Mouse (Mus musculus) T-helper 17 cell (primary cell): ENCODE data around the gene Tlr9.

Experiments
- in situ Hi-C, 2 experiments: fragments of 300-600 bp; cut with MboI, MseI; formaldehyde crosslinking; loops; 1 replicate in 1 of 2; 2 replicates in 1 of 2; pipeline ENCODE4 v1.15.1; 2025; ENCODE audit warnings: high pct_unique_total_duplicates in 2 of 2

Tlr9 gene

DNA sequence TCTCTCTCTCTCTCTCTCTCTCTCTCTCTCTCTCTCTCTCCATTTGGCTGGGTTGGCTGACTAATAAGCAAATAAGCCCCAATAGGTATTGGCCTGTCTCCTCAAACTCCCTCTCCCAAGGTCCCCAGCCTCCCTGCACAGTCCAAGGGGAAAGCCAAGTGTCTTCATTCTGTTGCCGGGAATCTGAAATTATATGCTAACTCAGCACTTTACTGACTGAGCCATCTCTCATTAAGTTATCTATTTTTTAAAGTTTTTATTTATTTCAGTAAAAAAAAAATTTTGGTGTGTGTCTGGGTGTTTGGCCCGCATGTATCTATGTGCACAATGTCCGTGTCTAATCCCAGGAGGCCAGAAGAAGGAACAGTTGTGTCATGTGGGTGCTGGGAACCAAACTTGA, 20.5 kb upstream of the Tlr9 start:
- in situ Hi-C loops = loop anchor here in 1 of 2 experiments (10.0 kb wide), 1 partner anchor 1683 kb away; the partner anchor contains the start of gene Mon1a

GRCm38 (mm10) chr9:106202819-106203636, 19.4 kb upstream of the Tlr9 start, which contains the start of gene Twf2:
Gene Twf2, plus strand, starts transcription at chr9:106203108.
- in situ Hi-C loops = loop anchor here in 1 of 2 experiments (10.0 kb wide), 1 partner anchor 1682 kb away; the partner anchor contains the start of gene Mon1a

DNA sequence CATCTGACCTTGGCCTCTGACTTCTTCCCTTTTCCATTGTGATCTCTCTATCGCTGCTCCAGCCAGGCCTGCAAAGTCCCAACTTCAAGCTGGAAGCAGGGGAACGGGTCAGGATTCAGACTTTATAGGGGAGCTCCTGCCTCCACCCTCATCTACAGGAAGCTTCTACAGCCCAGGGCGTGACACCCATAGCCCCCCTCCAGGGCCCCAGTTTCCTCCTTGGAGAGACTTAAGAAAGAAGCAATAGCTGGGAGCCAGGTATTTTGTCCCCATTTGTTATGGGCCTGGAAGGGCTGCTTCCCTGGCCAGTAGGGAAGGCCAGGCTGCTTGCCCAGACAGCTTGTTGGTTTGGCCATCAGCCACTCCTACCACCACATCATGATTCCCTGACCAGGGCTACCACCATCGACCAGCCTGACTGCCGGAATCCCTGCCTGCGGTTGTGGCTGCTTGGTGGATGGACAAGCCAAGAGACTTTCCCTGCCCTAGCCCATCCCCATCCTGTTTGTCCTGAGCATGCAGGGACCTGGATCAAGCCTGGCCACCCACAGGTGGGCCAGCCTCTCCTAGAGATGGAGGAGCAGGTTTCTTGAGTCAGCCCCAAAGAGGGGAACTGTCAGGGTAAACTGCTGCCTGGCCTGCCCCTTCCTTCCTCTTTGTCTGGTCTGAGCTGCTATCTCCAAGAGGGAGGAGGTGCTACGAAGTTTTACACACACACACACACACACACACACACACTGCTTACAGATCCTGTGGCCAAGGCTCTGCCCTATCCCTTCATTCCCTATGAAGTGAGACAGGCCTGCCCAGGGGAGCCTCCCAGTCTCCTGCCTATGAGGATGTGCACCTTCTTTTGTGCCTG, 18.2 kb upstream of the Tlr9 start:
- in situ Hi-C loops = loop anchor here in 1 of 2 experiments (10.0 kb wide), 1 partner anchor 1681 kb away; the partner anchor contains the start of gene Mon1a

DNA sequence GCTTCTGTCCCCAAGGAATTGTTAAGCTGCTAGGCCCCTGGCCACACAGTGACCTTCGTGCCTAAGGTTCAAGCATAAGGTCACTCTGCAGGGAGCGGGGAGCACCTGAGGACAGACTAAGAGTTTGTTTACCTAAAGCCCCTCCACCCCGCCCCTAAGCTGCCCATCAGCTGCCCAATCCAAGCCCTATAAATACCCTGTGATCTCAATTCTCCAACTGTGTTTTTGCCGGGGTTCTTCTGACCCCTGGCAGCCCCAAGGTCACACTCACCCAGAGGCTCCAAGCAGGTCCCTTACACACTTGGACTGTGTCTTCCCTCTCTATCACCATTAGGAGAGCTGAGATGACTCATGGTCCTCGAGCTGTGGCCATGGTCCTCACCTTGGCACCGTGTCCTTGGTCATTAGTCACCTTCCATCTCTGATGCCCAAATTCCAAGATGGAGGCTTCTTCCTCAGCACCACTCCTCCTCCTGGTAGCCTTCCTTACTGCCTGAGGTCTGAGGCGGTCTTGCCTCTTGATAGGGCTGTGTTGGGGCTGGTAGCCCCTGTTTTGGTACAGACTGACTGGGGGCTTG, 16.6 kb upstream of the Tlr9 start:
- in situ Hi-C loops = loop anchor here in 1 of 2 experiments (5.0 to 10.0 kb wide), 2 partner anchors 39 to 1679 kb away; partner anchors contain the start of gene Mon1a

DNA sequence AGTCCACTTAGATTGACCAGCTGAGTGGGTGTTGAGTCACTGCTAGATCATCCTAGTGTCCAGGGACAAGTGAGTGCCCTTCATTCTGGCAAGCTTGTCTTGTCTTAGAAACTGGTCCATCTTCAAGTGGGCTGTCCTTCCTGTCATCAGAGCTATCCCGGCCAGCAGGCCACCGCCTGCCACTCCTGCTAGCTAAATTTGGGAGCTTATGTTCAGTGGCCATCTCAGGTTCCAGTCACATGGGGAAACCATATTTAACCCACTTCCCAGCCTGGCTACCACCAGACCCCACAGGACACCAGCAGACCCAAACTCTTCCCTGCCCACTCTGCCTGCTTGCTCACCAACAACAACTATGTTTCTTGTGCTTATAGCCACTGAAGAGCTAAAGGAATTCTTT, 15.9 kb upstream of the Tlr9 start:
- in situ Hi-C loops = loop anchor here in 1 of 2 experiments (5.0 to 10.0 kb wide), 2 partner anchors 39 to 1678 kb away; partner anchors contain the start of gene Mon1a

- in situ Hi-C loops = loop anchor here in 1 of 2 experiments (5.0 to 10.0 kb wide), 2 partner anchors 41 to 1677 kb away; partner anchors contain the start of gene Mon1a
Observed at GRCm38 (mm10) chr9:106208181-106208580, 14.2 kb upstream of the Tlr9 start.

- in situ Hi-C loops = loop anchor here in 1 of 2 experiments (5.0 to 10.0 kb wide), 3 partner anchors 43 to 1675 kb away; partner anchors contain the start of genes Mon1a and Poc1a
Observed at GRCm38 (mm10) chr9:106209954-106210353, 12.4 kb upstream of the Tlr9 start.

DNA sequence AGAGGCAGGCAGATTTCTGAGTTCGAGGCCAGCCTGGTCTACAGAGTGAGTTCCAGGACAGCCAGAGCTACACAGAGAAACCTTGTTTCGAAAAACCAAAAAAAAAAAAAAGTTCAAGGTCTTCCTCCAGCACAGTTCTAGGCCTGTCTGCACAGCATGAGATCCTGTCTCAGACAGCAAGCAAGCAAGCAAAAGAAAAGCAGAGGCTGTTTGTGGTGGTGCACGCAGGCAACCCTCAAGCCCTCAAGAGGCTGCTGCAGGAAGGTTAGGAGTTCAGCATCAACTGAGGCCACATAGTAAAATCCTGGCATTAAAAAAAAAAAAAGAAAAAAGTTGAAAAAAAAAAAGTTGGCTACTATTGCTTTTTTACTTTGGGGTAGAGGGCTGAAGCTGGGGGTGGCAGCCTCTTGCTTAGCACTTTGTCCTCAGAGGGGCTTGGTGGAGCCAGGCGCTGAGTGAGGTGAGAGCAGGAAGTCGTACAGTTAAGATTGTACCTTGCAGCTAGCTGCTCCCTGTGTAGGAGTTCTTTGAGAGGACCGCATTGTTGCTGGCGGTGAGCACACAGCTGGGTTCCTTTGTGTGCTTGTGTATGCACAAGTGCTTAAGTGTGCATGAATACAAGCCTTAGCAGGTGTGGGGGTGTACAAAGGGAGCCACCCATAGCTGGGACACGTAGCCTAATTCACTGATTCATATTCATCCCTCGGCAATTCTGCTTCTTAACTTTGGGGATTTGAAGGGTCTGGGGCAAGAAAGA, 11.4 kb upstream of the Tlr9 start:
- in situ Hi-C loops = loop anchor here in 1 of 2 experiments (5.0 kb wide), 1 partner anchor 71 kb away; the partner anchor contains the start of gene Poc1a

- in situ Hi-C loops = loop anchor here in 1 of 2 experiments (5.0 kb wide), 1 partner anchor 70 kb away; the partner anchor contains the start of gene Poc1a
Observed at GRCm38 (mm10) chr9:106211680-106212593, 10.5 kb upstream of the Tlr9 start.

GRCm38 (mm10) chr9:106212594-106212981, 9.8 kb upstream of the Tlr9 start:
- in situ Hi-C loops = loop anchor here in 1 of 2 experiments (5.0 kb wide), 1 partner anchor 70 kb away; the partner anchor contains the start of gene Poc1a

DNA sequence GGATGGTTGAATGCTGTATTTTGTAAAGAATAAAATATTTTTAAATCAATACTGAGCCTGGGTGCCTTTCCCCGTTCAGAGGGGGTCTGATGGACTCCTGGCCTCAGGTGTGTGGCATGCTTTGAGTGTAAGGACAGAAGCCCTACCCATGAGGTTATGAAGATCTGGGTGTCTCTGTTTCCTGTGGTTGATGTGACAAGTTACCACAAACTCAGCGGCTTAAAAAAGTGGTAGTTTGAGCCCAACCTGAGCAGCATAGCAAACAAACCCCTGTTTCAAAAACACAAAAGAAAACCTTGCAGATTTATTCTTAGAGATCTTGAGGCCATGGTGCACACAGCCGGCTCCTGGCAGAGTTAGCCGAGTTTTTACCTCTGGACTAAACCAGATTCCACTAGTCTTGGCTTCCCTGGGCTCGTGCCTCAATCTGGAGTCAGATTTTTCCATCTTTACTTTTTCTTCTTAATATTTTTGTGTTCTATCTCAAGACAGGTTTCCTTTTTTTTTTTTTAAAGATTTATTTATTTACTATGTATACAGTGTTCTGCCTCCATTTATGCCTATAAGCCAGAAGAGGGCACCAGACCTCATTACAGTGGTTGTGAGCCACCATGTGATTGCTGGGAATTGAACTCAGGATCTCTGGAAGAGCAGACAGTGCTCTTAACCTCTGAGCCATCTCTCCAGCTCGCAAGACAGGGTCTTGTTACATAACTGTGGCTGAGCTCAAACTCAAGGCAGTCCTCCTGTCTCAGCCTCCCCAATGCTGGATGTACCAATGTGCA, 6.9 kb upstream of the Tlr9 start:
- in situ Hi-C loops = no loop called here

- in situ Hi-C loops = no loop called here
Observed at GRCm38 (mm10) chr9:106216971-106217370, 5.4 kb upstream of the Tlr9 start.

- in situ Hi-C loops = loop anchor here in 1 of 2 experiments (5.0 kb wide), 1 partner anchor 41 kb away; no protein-coding TSS in a partner anchor
Observed at GRCm38 (mm10) chr9:106220894-106221523, 1.4 kb upstream of the Tlr9 start.

DNA sequence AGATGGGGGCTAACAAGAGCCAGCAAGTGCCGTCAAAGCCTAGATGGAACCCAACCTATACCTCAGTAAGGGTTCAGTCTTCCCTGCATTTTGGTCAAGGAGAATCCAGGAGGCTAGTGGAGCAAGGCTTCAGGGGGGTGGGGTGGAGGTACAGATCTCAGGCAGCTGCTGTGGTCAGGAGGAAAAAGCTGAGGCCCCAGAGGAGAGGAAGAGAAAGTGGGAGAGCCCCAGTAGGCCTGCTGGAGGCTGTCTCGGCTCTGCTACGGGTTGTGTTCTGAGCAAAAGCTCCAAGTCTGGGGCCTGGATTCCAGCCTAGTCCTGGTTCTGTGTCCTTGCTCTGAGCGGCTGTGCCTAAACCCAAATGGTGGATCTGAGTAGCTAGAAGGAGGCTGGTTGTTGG, 596 bp downstream of the Tlr9 start:
- in situ Hi-C loops = loop anchor here in 1 of 2 experiments (5.0 kb wide), 1 partner anchor 39 kb away; no protein-coding TSS in a partner anchor

DNA sequence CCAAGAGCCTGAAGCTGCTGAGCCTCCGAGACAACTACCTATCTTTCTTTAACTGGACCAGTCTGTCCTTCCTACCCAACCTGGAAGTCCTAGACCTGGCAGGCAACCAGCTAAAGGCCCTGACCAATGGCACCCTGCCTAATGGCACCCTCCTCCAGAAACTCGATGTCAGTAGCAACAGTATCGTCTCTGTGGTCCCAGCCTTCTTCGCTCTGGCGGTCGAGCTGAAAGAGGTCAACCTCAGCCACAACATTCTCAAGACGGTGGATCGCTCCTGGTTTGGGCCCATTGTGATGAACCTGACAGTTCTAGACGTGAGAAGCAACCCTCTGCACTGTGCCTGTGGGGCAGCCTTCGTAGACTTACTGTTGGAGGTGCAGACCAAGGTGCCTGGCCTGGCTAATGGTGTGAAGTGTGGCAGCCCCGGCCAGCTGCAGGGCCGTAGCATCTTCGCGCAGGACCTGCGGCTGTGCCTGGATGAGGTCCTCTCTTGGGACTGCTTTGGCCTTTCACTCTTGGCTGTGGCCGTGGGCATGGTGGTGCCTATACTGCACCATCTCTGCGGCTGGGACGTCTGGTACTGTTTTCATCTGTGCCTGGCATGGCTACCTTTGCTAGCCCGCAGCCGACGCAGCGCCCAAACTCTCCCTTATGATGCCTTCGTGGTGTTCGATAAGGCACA, 3.2 kb downstream of the Tlr9 start:
- in situ Hi-C loops = no loop called here

DNA sequence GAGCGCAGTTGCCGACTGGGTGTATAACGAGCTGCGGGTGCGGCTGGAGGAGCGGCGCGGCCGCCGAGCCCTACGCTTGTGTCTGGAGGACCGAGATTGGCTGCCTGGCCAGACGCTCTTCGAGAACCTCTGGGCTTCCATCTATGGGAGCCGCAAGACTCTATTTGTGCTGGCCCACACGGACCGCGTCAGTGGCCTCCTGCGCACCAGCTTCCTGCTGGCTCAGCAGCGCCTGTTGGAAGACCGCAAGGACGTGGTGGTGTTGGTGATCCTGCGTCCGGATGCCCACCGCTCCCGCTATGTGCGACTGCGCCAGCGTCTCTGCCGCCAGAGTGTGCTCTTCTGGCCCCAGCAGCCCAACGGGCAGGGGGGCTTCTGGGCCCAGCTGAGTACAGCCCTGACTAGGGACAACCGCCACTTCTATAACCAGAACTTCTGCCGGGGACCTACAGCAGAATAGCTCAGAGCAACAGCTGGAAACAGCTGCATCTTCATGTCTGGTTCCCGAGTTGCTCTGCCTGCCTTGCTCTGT, 3.8 kb downstream of the Tlr9 start:
- in situ Hi-C loops = no loop called here
